Mouse (Mus musculus) spleen, adult 12 weeks (tissue): ENCODE data around the gene Pgpep1.

ENCODE experiments used
- DNase-seq: peaks from one replicate; pipeline ENCODE4 v3.0.0; 2022; ENCODE audit warnings: low spot score

The Pgpep1 gene

GRCm38 (mm10) chr8:70689892-70690390 lies 29.8 kb upstream of the Pgpep1 start:
- DNase-seq, result no peak

DNA sequence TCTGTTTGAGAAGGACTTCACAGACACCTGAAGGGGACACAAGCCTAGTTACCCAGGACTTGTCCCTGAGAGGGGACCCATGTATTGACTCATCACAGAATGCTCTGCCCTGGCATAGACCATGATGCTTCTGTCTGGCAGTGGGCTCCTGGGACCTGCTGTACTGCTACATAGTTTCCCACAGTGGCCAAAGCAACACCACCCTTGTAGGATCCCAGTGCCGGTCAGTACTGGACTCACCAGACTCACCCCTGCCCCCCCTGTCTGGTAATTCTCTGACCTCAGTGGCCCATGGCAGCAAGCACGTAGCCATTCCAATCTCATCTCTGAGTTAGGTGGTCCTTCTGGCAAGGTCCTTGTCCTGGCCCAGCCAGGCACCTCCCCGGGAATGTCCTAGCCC lies 27.9 kb upstream of the Pgpep1 start:
- no peak for DNase-seq

- DNase-seq, result no peak
Observed at GRCm38 (mm10) chr8:70687576-70687975, 27.4 kb upstream of the Pgpep1 start.

DNA sequence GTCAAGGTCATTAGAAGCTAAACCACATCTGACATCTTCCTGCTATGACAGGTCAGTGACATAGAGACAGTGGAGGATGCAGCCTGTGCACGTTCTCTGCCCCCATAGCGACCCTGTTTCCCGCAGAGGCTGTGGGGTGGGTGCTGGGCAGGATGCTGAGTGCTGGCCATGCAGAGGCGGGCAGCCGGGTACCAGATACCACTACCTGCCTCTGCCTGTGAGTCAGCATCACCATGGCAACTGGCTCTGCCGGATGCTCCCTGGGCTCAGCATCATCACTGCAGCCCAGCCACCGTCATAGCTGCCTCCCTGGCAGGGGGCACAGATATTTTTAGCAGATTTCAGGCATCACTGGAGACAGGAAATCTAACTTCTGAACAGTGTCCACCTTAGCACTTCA lies 24.1 kb upstream of the Pgpep1 start:
- DNase-seq, result no peak

DNA sequence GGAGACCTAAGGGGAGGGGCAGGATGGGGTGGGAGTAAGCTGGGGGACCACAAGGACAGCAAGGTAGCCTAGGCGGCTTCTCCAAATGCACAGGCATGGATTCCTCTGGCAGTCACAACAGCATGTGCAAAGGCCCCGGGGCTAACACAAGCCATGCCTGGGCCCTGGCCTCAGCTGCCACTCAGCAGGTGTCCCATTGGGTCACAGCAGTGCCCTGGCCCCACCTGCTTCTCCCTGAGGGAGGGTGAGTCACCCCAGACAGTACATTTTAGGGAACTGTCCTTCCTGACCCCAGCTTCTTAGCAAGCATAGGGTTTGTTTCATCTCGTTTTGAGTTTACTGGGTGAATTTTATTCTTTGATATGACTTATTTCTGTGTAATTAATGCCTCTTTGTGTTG lies 22.5 kb upstream of the Pgpep1 start:
- DNase-seq, result no peak

DNA sequence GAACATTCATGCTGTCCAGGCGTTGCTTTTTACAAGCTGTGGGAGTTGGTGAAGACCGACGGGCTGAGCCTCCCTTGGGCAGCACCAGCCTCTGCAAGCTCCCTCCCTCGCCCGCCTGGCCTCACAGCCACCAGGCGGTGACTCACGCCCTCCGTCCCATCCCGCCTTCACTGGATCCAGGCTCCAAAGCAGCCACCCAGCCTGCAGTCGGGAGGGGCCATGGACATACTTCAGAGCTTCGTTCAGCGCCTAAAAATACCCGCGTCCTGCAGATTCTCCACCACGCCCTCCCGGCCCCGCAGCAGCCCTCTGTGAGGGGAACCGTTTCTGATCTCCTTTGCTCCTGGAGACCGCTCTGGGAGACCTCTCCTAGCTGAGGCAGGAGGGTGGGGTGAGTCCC lies 22.0 kb upstream of the Pgpep1 start:
- no peak for DNase-seq

- DNase-seq, result no peak
Observed at GRCm38 (mm10) chr8:70681410-70681809, 21.2 kb upstream of the Pgpep1 start.

- DNase-seq, result no peak
Observed at GRCm38 (mm10) chr8:70680039-70680438, 19.9 kb upstream of the Pgpep1 start.

DNA sequence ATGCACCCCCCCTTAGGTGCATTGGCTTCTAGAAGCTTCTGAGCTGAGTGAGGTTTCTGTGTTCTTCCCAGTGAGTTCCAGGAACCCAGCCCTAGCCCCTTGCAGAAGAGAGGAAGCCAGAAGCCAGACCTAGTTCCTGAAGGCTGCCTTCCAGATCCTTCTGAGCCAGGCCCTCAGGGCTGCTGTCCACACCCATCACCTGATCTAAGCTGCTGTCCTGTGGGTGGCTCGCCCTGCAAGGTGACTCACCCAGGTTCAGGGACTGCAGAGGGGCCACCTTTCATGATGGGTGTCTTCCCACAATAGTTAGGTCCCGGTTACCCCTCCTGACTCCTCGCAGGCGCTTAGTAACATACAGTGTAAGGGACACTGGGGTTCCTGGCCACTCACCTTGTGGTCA lies 19.2 kb upstream of the Pgpep1 start:
- DNase-seq, result no peak

GRCm38 (mm10) chr8:70678679-70679078 lies 18.5 kb upstream of the Pgpep1 start:
- DNase-seq, result no peak

DNA sequence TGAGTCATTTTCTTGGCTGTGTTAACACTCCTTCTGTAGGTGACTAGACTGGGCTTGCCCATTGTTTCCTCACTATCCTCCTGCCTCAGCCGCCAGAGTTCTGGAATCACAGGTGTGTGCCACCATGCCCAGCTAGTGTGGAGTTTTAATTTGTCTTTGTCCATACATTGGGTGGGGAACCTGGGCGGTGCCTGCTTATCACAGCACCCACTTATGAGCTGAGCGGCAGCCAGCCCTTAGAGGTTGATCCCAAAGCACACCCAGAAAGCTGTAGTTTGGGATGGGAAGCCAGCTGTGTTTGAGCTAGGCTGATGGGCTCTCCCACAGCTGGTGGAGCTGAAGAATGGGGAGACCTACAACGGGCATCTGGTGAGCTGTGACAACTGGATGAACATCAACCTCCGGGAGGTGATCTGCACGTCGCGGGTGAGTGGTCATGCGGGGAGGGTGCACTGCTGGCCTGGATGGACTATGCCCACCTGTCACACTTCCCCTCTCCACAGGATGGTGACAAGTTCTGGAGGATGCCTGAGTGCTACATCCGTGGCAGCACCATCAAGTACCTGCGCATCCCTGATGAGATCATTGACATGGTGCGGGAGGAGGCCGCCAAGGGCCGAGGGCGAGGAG lies 17.4 kb upstream of the Pgpep1 start:
- DNase-seq, result no peak

GRCm38 (mm10) chr8:70675336-70675735 lies 15.1 kb upstream of the Pgpep1 start:
- no peak for DNase-seq

DNA sequence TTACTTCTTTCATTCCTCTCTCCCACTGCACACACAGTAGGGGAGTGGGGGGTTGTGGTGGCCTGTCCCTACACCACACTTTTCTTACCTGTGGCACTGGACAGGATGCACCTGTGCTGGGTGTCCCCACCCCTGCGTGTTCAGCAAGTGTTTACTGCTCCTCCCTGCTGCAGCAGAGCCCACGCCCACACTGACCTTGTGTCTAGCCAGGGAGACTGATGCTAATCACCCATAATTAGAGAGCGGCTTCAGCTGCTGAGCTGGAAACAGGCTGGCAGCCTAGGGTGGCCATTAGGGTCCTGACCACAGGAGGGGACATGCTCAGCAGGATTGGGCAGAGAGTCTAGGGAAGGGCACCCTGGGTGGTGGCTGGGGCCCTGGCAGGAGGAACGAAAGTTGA lies 14.5 kb upstream of the Pgpep1 start:
- peak; percentile 25 for DNase-seq

- no peak for DNase-seq
Observed at GRCm38 (mm10) chr8:70674109-70674508, 13.9 kb upstream of the Pgpep1 start.

DNA sequence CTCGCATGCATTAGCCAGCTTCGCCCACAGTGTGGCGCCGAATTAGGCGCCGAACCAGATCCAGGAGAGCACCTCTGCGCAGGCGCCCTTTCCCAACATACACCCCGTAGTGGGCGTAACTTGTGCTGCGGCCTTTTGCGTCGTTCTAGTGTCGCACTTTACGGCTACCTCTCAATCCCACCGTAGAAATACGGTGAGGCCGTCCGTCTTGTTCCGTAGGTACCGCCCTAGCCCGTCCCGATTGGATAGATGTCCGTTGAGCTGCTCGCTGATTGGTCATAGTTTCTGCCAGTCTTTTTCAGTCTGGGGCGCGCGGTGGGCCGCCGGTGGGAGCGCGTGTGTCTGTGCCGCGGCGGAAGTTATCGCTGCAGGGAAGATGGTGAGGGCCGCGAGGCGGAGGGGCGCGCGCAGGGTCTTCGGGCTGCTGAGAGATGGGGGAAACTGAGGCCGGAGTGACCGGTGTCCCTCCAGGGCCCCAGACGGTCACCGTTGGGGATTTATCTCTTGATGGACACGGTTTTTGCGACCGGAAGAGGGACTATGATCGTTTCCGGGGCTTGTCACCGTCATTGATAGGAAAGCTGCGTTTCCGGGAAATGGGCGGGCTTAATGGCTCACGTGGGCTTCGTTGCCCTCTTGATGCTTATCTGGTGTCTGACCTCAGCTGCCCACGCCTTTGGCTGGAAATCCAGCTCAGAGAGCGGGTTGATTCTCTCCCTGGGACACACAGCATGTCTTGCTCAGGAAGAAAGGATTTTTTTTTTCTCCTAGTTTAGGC lies 13.1 kb upstream of the Pgpep1 start, which contains the start of gene Lsm4:
TSS of gene Lsm4 (plus strand) at position 170 of the 778 bp plus-strand sequence.
- peak; percentile 97 for DNase-seq

- DNase-seq, result no peak
Observed at GRCm38 (mm10) chr8:70672325-70673078, 12.3 kb upstream of the Pgpep1 start.

GRCm38 (mm10) chr8:70671615-70672324 lies 11.6 kb upstream of the Pgpep1 start:
- DNase-seq, result no peak

DNA sequence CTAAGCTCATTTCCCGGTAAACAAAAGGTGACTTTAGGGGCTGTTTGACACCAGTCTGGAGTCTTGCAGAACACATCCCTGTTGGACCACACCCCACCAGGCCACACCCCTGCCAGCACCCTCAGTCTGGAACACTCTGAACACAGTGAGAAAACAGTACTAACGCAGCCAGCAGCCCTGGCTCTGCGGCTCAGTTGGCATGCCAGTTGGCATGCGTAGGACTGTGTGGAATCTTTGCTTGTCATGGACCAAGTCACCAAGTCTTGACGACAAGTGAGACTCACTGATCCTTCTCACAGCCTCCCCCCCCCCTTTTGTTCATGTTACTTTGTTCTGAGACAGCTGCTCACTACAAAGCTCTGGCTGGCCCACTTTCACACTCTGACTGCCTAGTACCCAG lies 6.9 kb upstream of the Pgpep1 start:
- no peak for DNase-seq

DNA sequence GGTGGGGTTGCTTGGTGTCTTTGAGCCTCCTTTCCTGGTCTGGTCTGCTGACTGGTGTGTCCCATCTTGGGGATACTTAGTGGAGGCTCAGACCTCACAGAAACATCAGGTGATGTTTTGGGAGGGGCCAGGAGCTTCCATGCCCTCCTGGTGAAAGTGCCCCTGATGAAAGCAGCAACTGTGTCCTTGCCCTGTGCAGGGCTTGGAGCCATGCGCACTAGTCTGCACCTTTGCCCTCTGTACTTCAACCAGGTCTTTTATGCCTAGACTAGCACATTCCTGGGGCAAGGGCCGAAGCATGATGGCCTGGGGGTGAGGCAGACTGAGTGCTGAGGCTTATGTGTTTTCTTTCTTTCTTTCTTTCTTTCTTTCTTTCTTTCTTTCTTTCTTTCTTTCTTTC lies 5.4 kb upstream of the Pgpep1 start:
- DNase-seq, result no peak

GRCm38 (mm10) chr8:70664631-70665030 lies 4.4 kb upstream of the Pgpep1 start:
- DNase-seq, result no peak

DNA sequence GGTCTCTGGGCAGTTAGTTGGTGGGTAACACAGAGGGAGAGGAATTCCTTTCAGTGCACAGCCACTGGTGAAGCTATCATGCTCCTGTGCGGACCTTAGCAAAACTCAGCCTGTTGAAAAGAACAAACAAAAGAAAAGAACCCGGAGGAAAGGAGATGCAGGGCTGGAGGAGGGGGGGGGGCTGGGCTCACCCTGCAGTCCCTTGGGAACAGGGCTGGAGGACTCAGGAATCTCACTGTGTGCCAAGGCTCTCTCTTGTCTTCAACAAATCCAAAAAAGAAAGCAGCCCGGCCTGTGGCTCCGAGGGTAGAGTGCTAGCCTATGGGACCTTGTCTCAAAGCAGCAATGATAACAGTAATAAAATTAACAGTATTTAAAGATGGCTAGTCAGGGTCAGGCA lies 3.5 kb upstream of the Pgpep1 start:
- DNase-seq, result no peak

DNA sequence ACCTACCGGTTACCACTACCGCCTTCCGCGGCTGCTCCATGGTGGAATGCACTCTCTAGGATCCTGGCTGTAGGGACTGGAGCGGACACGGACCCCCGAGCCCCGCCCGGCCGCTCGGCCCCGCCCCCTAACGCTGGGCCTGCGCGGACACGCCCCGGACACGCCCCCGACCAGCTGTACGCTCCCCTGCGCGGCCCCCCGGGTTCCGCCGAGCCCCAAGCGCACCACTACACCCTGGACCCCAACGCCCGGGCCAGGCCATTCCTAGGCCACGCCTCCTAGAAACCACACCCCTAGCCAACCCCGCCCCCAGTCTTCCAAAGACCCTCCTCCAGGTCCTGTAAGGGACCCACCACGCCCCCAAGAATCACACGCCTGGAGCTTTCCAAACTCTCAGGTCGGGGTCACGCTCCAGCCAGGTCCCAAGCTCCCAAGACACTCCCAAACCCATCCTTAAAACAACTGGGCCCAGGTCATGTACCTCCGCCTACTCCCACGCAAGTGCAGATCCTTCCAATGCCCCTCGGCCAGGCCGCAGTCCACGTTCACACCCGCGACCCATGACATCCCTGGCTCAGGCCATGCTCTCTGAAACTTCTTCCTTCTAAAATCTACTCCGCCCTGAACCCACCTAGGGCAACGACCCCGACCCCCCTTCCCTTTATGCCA lies 450 bp downstream of the Pgpep1 start:
- peak; percentile 68 for DNase-seq
